Mouse (Mus musculus) left cerebral cortex, postnatal 10 days (tissue): Measurements from ENCODE around the gene Zdhhc6. TPM values are rescaled to one million over a fixed set of nuclear protein-coding genes. Genes with fewer than 3 reads are reported as not detected.

ENCODE experiments used
- DNase-seq, 2 experiments: peaks; one replicate each; pipeline ENCODE4 v3.0.0; 2021 to 2022; ENCODE audit warnings: low spot score in 2 of 2, mixed read lengths in 1 of 2; ENCODE audit errors: extremely low spot score in 1 of 2
- intact Hi-C: fragments of 180-260 bp; cut with DNase I; formaldehyde crosslinking; loops from one replicate; pipeline ENCODE4 v1.15.1; 2025
- total RNA-seq, 2 experiments: library from RNA; stranded (reverse); gene quantifications; 2 replicates each; pipeline ENCODE4 v1.2.3; 2021

Zdhhc6 gene
- 10 to 100 TPM; 25.6 to 26.8 TPM for total RNA-seq

GRCm38 (mm10) chr19:55315452-55316108, at the start of gene Zdhhc6:
TSS of gene Zdhhc6 (minus strand) at chr19:55316032.
- intact Hi-C loops, result no loop called here
- DNase-seq, result peak; percentile 80 to 91

- DNase-seq, result no peak
- intact Hi-C loops, result no loop called here
These were observed 46.8 kb upstream of the Zdhhc6 start for GRCm38 (mm10) chr19:55362606-55363005.

GRCm38 (mm10) chr19:55350673-55351378, 35.0 kb upstream of the Zdhhc6 start:
- peak in 1 of 2 experiments; percentile 64 for DNase-seq

GRCm38 (mm10) chr19:55348187-55348586, 32.4 kb upstream of the Zdhhc6 start:
- no peak for DNase-seq
- intact Hi-C loops, result loop anchor here (10.0 kb wide), 1 partner anchor 397 kb away; the partner anchor contains the start of gene Tcf7l2

More at GRCm38 (mm10) chr19:55350673-55351378, 35.0 kb upstream of the Zdhhc6 start:
- intact Hi-C loops, result no loop called here

- no peak for DNase-seq
- intact Hi-C loops, result loop anchor here (10.0 kb wide), 1 partner anchor 402 kb away; the partner anchor contains the start of gene Tcf7l2
These were observed 27.4 kb upstream of the Zdhhc6 start for GRCm38 (mm10) chr19:55343274-55343673.

GRCm38 (mm10) chr19:55342423-55342822, 26.6 kb upstream of the Zdhhc6 start:
- DNase-seq, result no peak
- intact Hi-C loops, result loop anchor here (10.0 kb wide), 1 partner anchor 402 kb away; the partner anchor contains the start of gene Tcf7l2

GRCm38 (mm10) chr19:55341377-55341776, 25.5 kb upstream of the Zdhhc6 start:
- intact Hi-C loops, result loop anchor here (10.0 kb wide), 1 partner anchor 403 kb away; the partner anchor contains the start of gene Tcf7l2
- DNase-seq, result no peak

GRCm38 (mm10) chr19:55340521-55340920, 24.7 kb upstream of the Zdhhc6 start:
- no peak for DNase-seq
- intact Hi-C loops, result loop anchor here (10.0 kb wide), 1 partner anchor 404 kb away; the partner anchor contains the start of gene Tcf7l2

- DNase-seq, result no peak
- intact Hi-C loops, result loop anchor here (5.0 to 10.0 kb wide), 3 partner anchors 557 to 920 kb away; no protein-coding TSS in a partner anchor
These were observed 21.8 kb upstream of the Zdhhc6 start for GRCm38 (mm10) chr19:55337664-55338063.

- DNase-seq, result no peak
- intact Hi-C loops, result loop anchor here (5.0 to 10.0 kb wide), 3 partner anchors 558 to 920 kb away; no protein-coding TSS in a partner anchor
These were observed 21.2 kb upstream of the Zdhhc6 start for GRCm38 (mm10) chr19:55337066-55337465.

GRCm38 (mm10) chr19:55336441-55336840, 20.6 kb upstream of the Zdhhc6 start:
- no peak for DNase-seq
- intact Hi-C loops, result loop anchor here (5.0 to 10.0 kb wide), 3 partner anchors 558 to 921 kb away; no protein-coding TSS in a partner anchor

- peak in 1 of 2 experiments; percentile 44 for DNase-seq
- intact Hi-C loops, result loop anchor here (5.0 to 10.0 kb wide), 3 partner anchors 559 to 921 kb away; no protein-coding TSS in a partner anchor
These were observed 20.0 kb upstream of the Zdhhc6 start for GRCm38 (mm10) chr19:55335881-55336280.

GRCm38 (mm10) chr19:55332641-55333268, 16.9 kb upstream of the Zdhhc6 start:
- DNase-seq, result peak; percentile 47 to 62
- intact Hi-C loops, result loop anchor here (10.0 kb wide), 1 partner anchor 562 kb away; no protein-coding TSS in a partner anchor

GRCm38 (mm10) chr19:55331776-55332175, 15.9 kb upstream of the Zdhhc6 start:
- intact Hi-C loops, result loop anchor here (10.0 kb wide), 1 partner anchor 563 kb away; no protein-coding TSS in a partner anchor
- DNase-seq, result no peak

GRCm38 (mm10) chr19:55327510-55327909, 11.7 kb upstream of the Zdhhc6 start:
- no peak for DNase-seq
- intact Hi-C loops, result no loop called here

- intact Hi-C loops, result no loop called here
- DNase-seq, result no peak
These were observed 6.8 kb upstream of the Zdhhc6 start for GRCm38 (mm10) chr19:55322604-55323003.

- intact Hi-C loops, result no loop called here
- DNase-seq, result no peak
These were observed 3.7 kb upstream of the Zdhhc6 start for GRCm38 (mm10) chr19:55319521-55319920.

GRCm38 (mm10) chr19:55319036-55319435, 3.2 kb upstream of the Zdhhc6 start:
- intact Hi-C loops, result no loop called here

GRCm38 (mm10) chr19:55316901-55317300, 1.1 kb upstream of the Zdhhc6 start:
- no peak for DNase-seq
- intact Hi-C loops, result no loop called here

More at GRCm38 (mm10) chr19:55319036-55319435, 3.2 kb upstream of the Zdhhc6 start:
- DNase-seq, result no peak
